Mouse (Mus musculus) cerebellum, adult 2 months (tissue): ENCODE measurements around the gene Guca1a. TPM values are rescaled to one million over a fixed set of nuclear protein-coding genes. Genes with fewer than 3 reads are reported as not detected.

Experiments used
- DNase-seq, 2 experiments: peaks; one replicate each; pipeline ENCODE4 v3.0.0; 2021
- H3K27ac ChIP-seq: fragments of 200-500 bp; 2 replicates; pipeline ENCODE4 v1.5.1; 2012; ENCODE audit warnings: low read length, control low read depth, inconsistent platforms; ENCODE audit not compliant: insufficient read depth
- H3K27me3 ChIP-seq: fragments of 200-500 bp; 2 replicates; pipeline ENCODE4 v1.6.1; 2012; ENCODE audit warnings: inconsistent platforms, mild to moderate bottlenecking, low read length, moderate library complexity; ENCODE audit not compliant: control insufficient read depth, insufficient read depth
- H3K4me1 ChIP-seq: fragments of 200-500 bp; 2 replicates; pipeline ENCODE4 v1.6.1; 2011; ENCODE audit warnings: low read length; ENCODE audit not compliant: control insufficient read depth, insufficient read depth
- H3K4me3 ChIP-seq: fragments of 200-500 bp; replicated peaks from 2 replicates; pipeline ENCODE3; 2011; ENCODE audit warnings: mild to moderate bottlenecking, low read depth, low read length, control low read depth; ENCODE audit not compliant: insufficient read depth
- CTCF ChIP-seq: fragments of 200-500 bp; IDR thresholded peaks from 2 replicates; pipeline ENCODE4 v1.5.1; 2011; ENCODE audit warnings: low read depth, mild to moderate bottlenecking, control low read depth, low read length, moderate library complexity, borderline replicate concordance; ENCODE audit not compliant: insufficient read depth
- POLR2A ChIP-seq: fragments of 200-500 bp; IDR thresholded peaks from 2 replicates; pipeline ENCODE4 v1.6.1; 2011; ENCODE audit warnings: low read length, control low read depth, borderline replicate concordance; ENCODE audit not compliant: insufficient read depth
- WGBS: fragments of 180-500 bp; shearing (Covaris S2); methylation state at CpG from one replicate; pipeline ENCODE4 v1.1.7; 2018; 5-methylcytosine and 5-hydroxymethylcytosine counted together
- polyA plus RNA-seq: library from polyadenylated mRNA; depleted of rRNA; stranded (reverse); fragments of >200 nt; gene quantifications from 2 replicates; pipeline ENCODE4 v1.2.3, GENCODE M21; 2012

Gene Guca1a
- polyA plus RNA-seq, 1 experiment, result 0.21 TPM

GRCm38 (mm10) chr17:47399091-47399490 is 1.3 kb downstream of the Guca1a start:
- H3K27me3 ChIP-seq, result no peaks in the 10 kb centered on the region; the same call in 1 of the 2 replicates
- H3K4me3 ChIP-seq, result no peak overlapping the region
- DNase-seq, result no peak
- WGBS, result 88% methylated on average over 8 of the region's 8 CpGs
- TF ChIP-seq CTCF, result no peak
- H3K4me1 ChIP-seq, result no peaks in the 10 kb centered on the region
- no peak overlapping the region for H3K27ac ChIP-seq

DNA sequence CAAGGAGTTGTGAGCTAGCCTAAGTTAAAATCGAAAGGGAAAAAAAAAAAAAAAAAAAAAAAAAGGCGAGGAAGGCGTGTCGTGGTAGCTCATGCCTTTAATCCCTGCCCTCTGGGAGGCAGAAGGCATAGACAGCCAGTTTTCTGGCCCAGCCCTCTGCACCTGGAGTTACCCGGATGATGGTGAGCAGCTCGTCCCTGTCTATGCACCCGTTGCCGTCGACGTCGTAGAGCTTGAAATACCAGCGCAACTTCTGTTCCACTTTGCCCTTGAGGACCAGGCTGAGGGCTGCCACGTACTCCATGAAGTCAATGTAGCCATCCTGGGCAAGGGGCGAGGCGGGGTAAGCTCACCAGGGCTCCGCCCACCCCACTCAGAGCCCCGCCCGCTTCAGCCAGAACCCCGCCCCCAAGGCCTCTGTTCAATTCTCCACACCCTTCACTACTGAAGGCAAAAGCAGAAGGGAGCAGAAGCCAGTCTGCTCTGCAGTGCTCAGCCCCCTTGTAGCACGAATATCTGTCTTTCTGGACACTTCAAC is 4.9 kb downstream of the Guca1a start:
- Histone ChIP-seq H3K4me1 (no peaks in the 10 kb centered on the region), H3K27ac (no peak overlapping the region), H3K4me3 (peak overlapping the region; percentile 48), H3K27me3 (no peaks in the 10 kb centered on the region; the same call in 1 of the 2 replicates)
- WGBS, result 5% methylated on average over 19 of the region's 20 CpGs
- no peak for TF ChIP-seq POLR2A
- TF ChIP-seq CTCF, result no peak
- DNase-seq, result no peak

DNA sequence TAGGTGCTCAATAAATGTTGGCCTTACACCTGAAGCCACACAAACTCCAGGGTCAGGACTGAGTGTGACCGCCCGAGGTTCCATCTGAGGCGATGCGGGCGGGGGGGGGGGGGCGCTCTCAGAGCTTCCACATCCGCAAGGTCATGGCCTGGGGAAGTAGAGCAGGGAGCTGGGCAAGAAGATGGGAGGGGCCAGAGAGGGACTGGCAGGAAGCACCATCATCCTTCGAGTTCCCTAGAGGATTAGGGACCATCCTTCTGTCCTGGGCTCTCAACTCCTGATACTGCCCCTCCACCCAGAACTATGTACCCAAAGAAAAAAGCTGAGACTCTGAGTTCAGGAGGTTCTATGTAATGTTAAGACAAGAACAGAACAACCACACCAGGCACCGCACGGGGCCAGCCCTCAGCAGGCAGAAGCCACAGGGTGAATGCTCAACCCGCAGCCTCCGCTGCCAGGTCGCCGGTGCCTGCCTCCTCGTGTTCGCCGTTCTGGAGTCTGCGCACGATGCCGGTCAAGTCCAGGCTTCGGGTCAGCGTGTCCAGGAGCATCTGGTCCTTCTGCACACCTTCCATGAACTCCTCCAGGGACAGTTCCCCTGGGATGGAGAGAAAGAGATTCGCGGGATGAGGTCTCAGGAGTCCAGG is 6.0 kb downstream of the Guca1a start:
- TF ChIP-seq POLR2A (no peak), CTCF (no peak)
- Histone ChIP-seq H3K4me1 (no peaks in the 10 kb centered on the region), H3K4me3 (peak overlapping the region; percentile 6), H3K27me3 (no peaks in the 10 kb centered on the region; the same call in 1 of the 2 replicates), H3K27ac (no peak overlapping the region)
- WGBS, result 25% methylated on average over 24 of the region's 24 CpGs
- peak in 1 of 2 experiments; percentile 16 for DNase-seq

GRCm38 (mm10) chr17:47386649-47387048 is 13.7 kb downstream of the Guca1a start:
- peak in 1 of 2 experiments; percentile 31 for DNase-seq
- WGBS, result 68% methylated on average over 4 of the region's 4 CpGs
- peak; percentile 61 for TF ChIP-seq CTCF
- TF ChIP-seq POLR2A, result no peak
- Histone ChIP-seq H3K4me3 (no peak overlapping the region), H3K27me3 (no peaks in the 10 kb centered on the region), H3K27ac (no peak overlapping the region), H3K4me1 (no peaks in the 10 kb centered on the region)

- WGBS, result 43% methylated on average over 10 of the region's 10 CpGs
- TF ChIP-seq CTCF, result no peak
- no peak for TF ChIP-seq POLR2A
- Histone ChIP-seq H3K27me3 (no peaks in the 10 kb centered on the region), H3K27ac (no peak within 1 kb of the TSS), H3K4me3 (no peak within 1 kb of the TSS), H3K4me1 (no peaks in the 10 kb centered on the region)
- DNase-seq, result no peak
These were observed 15.2 kb downstream of the Guca1a start, which contains the start of gene Guca1b for GRCm38 (mm10) chr17:47385145-47385544. Gene Guca1b, plus strand, starts transcription at chr17:47385393.

DNA sequence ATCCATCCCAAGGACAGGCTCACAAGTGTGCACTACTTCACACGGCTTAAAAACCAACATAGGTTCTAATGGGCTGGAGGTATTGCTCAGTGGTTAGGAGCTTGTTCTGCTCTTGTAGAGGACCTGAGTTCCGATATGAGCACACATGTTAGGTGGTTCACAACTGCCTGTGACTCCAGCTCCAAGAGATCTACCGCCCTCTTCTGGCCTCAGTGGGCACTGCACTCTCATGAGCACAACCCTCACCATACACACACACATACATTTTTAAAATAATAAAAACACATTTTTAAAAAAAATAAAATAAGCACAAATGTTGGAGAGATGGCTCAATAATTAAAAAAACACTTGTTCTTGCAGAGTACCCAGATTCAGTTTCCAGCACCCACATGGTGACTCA is 16.3 kb downstream of the Guca1a start:
- TF ChIP-seq CTCF (no peak), POLR2A (no peak)
- Histone ChIP-seq H3K4me1 (no peaks in the 10 kb centered on the region), H3K4me3 (no peak overlapping the region), H3K27ac (no peak overlapping the region), H3K27me3 (no peaks in the 10 kb centered on the region)
- no peak for DNase-seq
- 92% methylated on average over 3 of the region's 3 CpGs for WGBS

DNA sequence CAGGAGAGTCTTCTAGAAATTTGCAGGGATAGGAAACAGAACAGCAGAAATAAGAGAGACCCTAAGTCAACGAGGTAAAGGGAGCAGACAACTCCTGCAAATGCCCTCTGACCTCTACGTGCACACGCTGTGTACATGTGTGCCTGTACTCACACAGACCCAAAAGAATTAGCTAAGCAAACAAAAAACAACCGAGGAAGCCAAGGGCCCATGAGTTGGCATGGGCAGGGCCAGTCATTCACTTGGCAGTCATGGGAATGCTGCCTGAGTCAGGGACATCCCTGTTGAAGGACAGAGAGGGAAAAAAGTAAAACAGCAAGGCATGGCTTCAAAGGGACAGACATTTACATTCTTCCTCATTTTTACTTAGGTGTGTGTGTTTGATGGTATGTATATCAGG is 17.1 kb downstream of the Guca1a start:
- no peak overlapping the region for H3K27ac ChIP-seq
- 93% methylated on average over 4 of the region's 4 CpGs for WGBS
- no peaks in the 10 kb centered on the region for H3K4me1 ChIP-seq
- H3K27me3 ChIP-seq, result no peaks in the 10 kb centered on the region
- TF ChIP-seq CTCF (no peak), POLR2A (no peak)
- no peak overlapping the region for H3K4me3 ChIP-seq
- no peak for DNase-seq

- no peak for TF ChIP-seq POLR2A
- no peak for TF ChIP-seq CTCF
- WGBS, result 60% methylated on average over 11 of the region's 11 CpGs
- H3K4me1 ChIP-seq, result no peaks in the 10 kb centered on the region
These were observed 18.5 kb downstream of the Guca1a start for GRCm38 (mm10) chr17:47381917-47382316.

More at GRCm38 (mm10) chr17:47381917-47382316, 18.5 kb downstream of the Guca1a start:
- Histone ChIP-seq H3K27me3 (no peaks in the 10 kb centered on the region), H3K4me3 (no peak overlapping the region), H3K27ac (no peak overlapping the region)
- no peak for DNase-seq
